Mouse (Mus musculus): ENCODE measurements around the gene Col4a2.

- no peak for TF ChIP-seq CTCF (conservative IDR thresholded peaks at IDR 0.05; ENCODE audit: low read length)
- no peak for TF ChIP-seq NANOG (IDR thresholded peaks at IDR 0.05; ENCODE audit: borderline replicate concordance, low read length)
- TF ChIP-seq POU5F1 (IDR thresholded peaks at IDR 0.05; ENCODE audit: borderline replicate concordance, low read length) = no peak
Observed at GRCm38 (mm10) chr8:11445790-11446189, 133.2 kb downstream of the Col4a2 start.
